Mouse (Mus musculus) stomach, postnatal 0 days (tissue): Measurements from ENCODE around the gene Ppara.

Experiments used
- CTCF ChIP-seq: IDR thresholded peaks from 2 replicates; pipeline ENCODE4 v1.5.1; 2016; ENCODE audit warnings: antibody characterized with exemption, low read depth, mild to moderate bottlenecking, moderate library complexity
- EP300 ChIP-seq: optimal IDR thresholded peaks from 2 replicates; pipeline ENCODE3; 2016; ENCODE audit warnings: antibody characterized with exemption

GRCm38 (mm10) chr15:85728224-85728623 is 6.6 kb upstream of the Ppara start:
- no peak for TF ChIP-seq CTCF
- no peak for TF ChIP-seq EP300
